13 mouse cellular contexts compared by ENCODE assay signal in genomic region chr10:39162666-39163484, GRCm38 (mm10). TPM values are rescaled to one million over a fixed set of nuclear protein-coding genes. Genes with fewer than 3 reads are reported as not detected.
DNase-seq lines count a peak whose midpoint lies in the region; ATAC-seq and TF ChIP-seq lines count a peak whose summit lies in the region.
"Had no signal": no experiment of that assay in that cellular context is flagged by ENCODE, and none has a peak within 500 bp of the region (broad histone marks: within the 10 kb centered on the region; RNA-seq: fewer than 3 reads in every experiment).

No protein-coding gene starts in this region.

- H3K4me3 ChIP-seq in hindbrain, postnatal 0 days (ENCODE audit: low read length), result no peak overlapping the region
- no peak overlapping the region for H3K4me3 ChIP-seq in hindbrain, embryonic 16.5 days (ENCODE audit: low read length)
- no peak overlapping the region for H3K4me3 ChIP-seq in embryonic facial prominence, embryonic 11.5 days (ENCODE audit: low read depth, low read length)
- H3K4me3 ChIP-seq in intestine, postnatal 0 days (ENCODE audit: low read depth, low read length), result no peak overlapping the region
- H3K4me3 ChIP-seq in liver, postnatal 0 days (ENCODE audit: low read depth, low read length), result no peak overlapping the region

- H3K27me3 ChIP-seq in hindbrain, postnatal 0 days (ENCODE audit: insufficient read depth, low read length), result no peaks in the 10 kb centered on the region
- H3K27me3 ChIP-seq in hindbrain, embryonic 16.5 days (replicated peaks; ENCODE audit: control insufficient read depth, insufficient read depth, low read length), result no peaks in the 10 kb centered on the region
- no peaks in the 10 kb centered on the region for H3K27me3 ChIP-seq in embryonic facial prominence, embryonic 11.5 days (ENCODE audit: control insufficient read depth, insufficient read depth, low read length)
- no peaks in the 10 kb centered on the region for H3K27me3 ChIP-seq in intestine, postnatal 0 days (replicated peaks; ENCODE audit: control insufficient read depth, insufficient read depth, low read length)
- 0 out of 2 replicates have a peak, but pooled peaks cover 3% of the 10 kb centered on the region for H3K27me3 ChIP-seq in liver, postnatal 0 days (ENCODE audit: insufficient read depth, low read length)

- H3K4me1 ChIP-seq in hindbrain, postnatal 0 days (ENCODE audit: insufficient read depth, low read length), result 0 out of 2 replicates have a peak, but pooled peaks cover 5% of the 10 kb centered on the region
- H3K4me1 ChIP-seq in hindbrain, embryonic 16.5 days (ENCODE audit: control insufficient read depth, insufficient read depth, low read depth, low read length), result peaks cover 18% of the 10 kb centered on the region
- H3K4me1 ChIP-seq in embryonic facial prominence, embryonic 11.5 days (ENCODE audit: control insufficient read depth, insufficient read depth, low read length), result no peaks in the 10 kb centered on the region
- H3K4me1 ChIP-seq in intestine, postnatal 0 days (replicated peaks; ENCODE audit: control insufficient read depth, insufficient read depth, low read length), result no peaks in the 10 kb centered on the region
- H3K4me1 ChIP-seq in liver, postnatal 0 days (ENCODE audit: insufficient read depth), result peaks cover 7% of the 10 kb centered on the region; the same call in 1 of the 2 replicates

- H3K36me3 ChIP-seq in hindbrain, postnatal 0 days (ENCODE audit: insufficient read depth, low read length), result no peaks in the 10 kb centered on the region
- no peaks in the 10 kb centered on the region for H3K36me3 ChIP-seq in hindbrain, embryonic 16.5 days (ENCODE audit: control insufficient read depth, insufficient read depth, low read length)
- no peaks in the 10 kb centered on the region for H3K36me3 ChIP-seq in embryonic facial prominence, embryonic 11.5 days (replicated peaks; ENCODE audit: control insufficient read depth, insufficient read depth, low read depth, low read length)
- H3K36me3 ChIP-seq in intestine, postnatal 0 days (ENCODE audit: control insufficient read depth, insufficient read depth), result no peaks in the 10 kb centered on the region
- no peaks in the 10 kb centered on the region for H3K36me3 ChIP-seq in liver, postnatal 0 days (replicated peaks; ENCODE audit: insufficient read depth, low read length)

- peak; percentile 31; the same call in 1 of the 2 replicates for TF ChIP-seq CTCF in hindbrain, postnatal 0 days (IDR thresholded peaks at IDR 0.05; ENCODE audit: low read depth)
- no peak for TF ChIP-seq CTCF in intestine, postnatal 0 days (IDR thresholded peaks at IDR 0.05; ENCODE audit: low read depth)
- no peak for TF ChIP-seq CTCF in liver, postnatal 0 days (IDR thresholded peaks at IDR 0.05; ENCODE audit: low read depth)

- WGBS in hindbrain, postnatal 0 days, result 43% methylated on average over 18 of the region's 18 CpGs
- 46% methylated on average over 18 of the region's 18 CpGs for WGBS in hindbrain, embryonic 16.5 days
- WGBS in embryonic facial prominence, embryonic 11.5 days, result 44% methylated on average over 18 of the region's 18 CpGs
- WGBS in intestine, postnatal 0 days, result 28% methylated on average over 18 of the region's 18 CpGs
- WGBS in liver, postnatal 0 days (ENCODE audit: insufficient replicate concordance), result 47% methylated on average over 18 of the region's 18 CpGs

- H3K9ac ChIP-seq in hindbrain, postnatal 0 days (replicated peaks; ENCODE audit: low read length), result no peak overlapping the region
- no peak overlapping the region for H3K9ac ChIP-seq in hindbrain, embryonic 16.5 days (ENCODE audit: low read depth, low read length)
- no peak overlapping the region for H3K9ac ChIP-seq in embryonic facial prominence, embryonic 11.5 days (replicated peaks; ENCODE audit: low read length)
- H3K9ac ChIP-seq in intestine, postnatal 0 days (ENCODE audit: low read depth, low read length), result no peak overlapping the region
- no peak overlapping the region for H3K9ac ChIP-seq in liver, postnatal 0 days (replicated peaks)

- ATAC-seq in hindbrain, postnatal 0 days, result no peak
- ATAC-seq in hindbrain, embryonic 16.5 days, result no peak
- no peak for ATAC-seq in embryonic facial prominence, embryonic 11.5 days (replicated peaks; ENCODE audit: insufficient number of reproducible peaks, low FRiP score, low TSS enrichment, low read depth)
- no peak for ATAC-seq in intestine, postnatal 0 days
- ATAC-seq in liver, postnatal 0 days, result peak; percentile 53; the same call in 1 of the 2 replicates

- intact Hi-C loops in heart, postnatal 14 days (cut with DNase I), result no loop called here

- no peaks in the 10 kb centered on the region for H3K9me3 ChIP-seq in hindbrain, postnatal 0 days (ENCODE audit: low read length)
- H3K9me3 ChIP-seq in hindbrain, embryonic 16.5 days (ENCODE audit: control insufficient read depth, low read length), result no peaks in the 10 kb centered on the region
- no peaks in the 10 kb centered on the region for H3K9me3 ChIP-seq in embryonic facial prominence, embryonic 11.5 days (replicated peaks; ENCODE audit: control insufficient read depth, low read length)
- H3K9me3 ChIP-seq in intestine, postnatal 0 days (ENCODE audit: control insufficient read depth), result no peaks in the 10 kb centered on the region
- no peaks in the 10 kb centered on the region for H3K9me3 ChIP-seq in liver, postnatal 0 days (ENCODE audit: low read length)
- H3K9me3 ChIP-seq: G1E had no signal

- H3K4me2 ChIP-seq in hindbrain, postnatal 0 days (ENCODE audit: low read depth, low read length), result no peak overlapping the region
- H3K4me2 ChIP-seq in hindbrain, embryonic 16.5 days (ENCODE audit: low read length), result no peak overlapping the region
- H3K4me2 ChIP-seq in embryonic facial prominence, embryonic 11.5 days (ENCODE audit: low read depth, low read length), result no peak overlapping the region
- peak overlapping the region; percentile 43; the same call in 1 of the 2 replicates for H3K4me2 ChIP-seq in intestine, postnatal 0 days (replicated peaks; ENCODE audit: low read depth)
- H3K4me2 ChIP-seq in liver, postnatal 0 days (ENCODE audit: low read depth, low read length), result peak overlapping the region; percentile 55

- DNase-seq in hindbrain, postnatal 0 days (ENCODE audit: low spot score), result peak; percentile 14
- peak; percentile 47 for DNase-seq in embryonic facial prominence, embryonic 11.5 days (ENCODE audit: low spot score)
- DNase-seq in liver, postnatal 0 days, result no peak
- DNase-seq in B cell, adult 2 months, result no peak
- DNase-seq in urinary bladder, adult 18-20 months (ENCODE audit: low spot score in 2 of 2), result no peak
- no peak for DNase-seq in heart, postnatal 14 days
- DNase-seq: heart, postnatal 4 days; left cerebral cortex, postnatal 4 days had no signal

- H3K27ac ChIP-seq in hindbrain, postnatal 0 days, result no peak overlapping the region; the same call in 1 of the 2 replicates
- H3K27ac ChIP-seq in hindbrain, embryonic 16.5 days (ENCODE audit: low read depth, low read length), result no peak overlapping the region
- H3K27ac ChIP-seq in embryonic facial prominence, embryonic 11.5 days (replicated peaks; ENCODE audit: low read depth, low read length), result no peak overlapping the region
- no peak overlapping the region for H3K27ac ChIP-seq in intestine, postnatal 0 days (ENCODE audit: low read depth, low read length)
- H3K27ac ChIP-seq in liver, postnatal 0 days (ENCODE audit: low read depth), result no peak overlapping the region

- no peak for TF ChIP-seq EP300 in liver, postnatal 0 days (IDR thresholded peaks at IDR 0.05; ENCODE audit: low read depth)

RNA-seq across cellular contexts. Expression of gene Ccn6, which starts 0.7 kb away (rescaled TPM):
- total RNA-seq in hindbrain, postnatal 0 days (2014; rRNA removed), result 0.65 and 2.0 TPM in 2 replicates
- 0.35 and 0.49 TPM in 2 replicates for polyA plus RNA-seq in hindbrain, postnatal 0 days (2015; fragmentation: Nextera tagmentation; extraction: Ambion mirVana)
- 0.61 and 0.69 TPM in 2 replicates for polyA plus RNA-seq in hindbrain, embryonic 16.5 days (2015; fragmentation: Nextera tagmentation; extraction: Ambion mirVana)
- 0.31 TPM in 1 of 2 replicates, not detected in the other for polyA plus RNA-seq in embryonic facial prominence, embryonic 11.5 days (2014; fragmentation: Nextera tagmentation; extraction: Ambion mirVana)
- not detected in 2 replicates for polyA plus RNA-seq in intestine, postnatal 0 days (2015; fragmentation: Nextera tagmentation; extraction: Ambion mirVana)
- not detected in 2 replicates for polyA plus RNA-seq in liver, postnatal 0 days (2015; fragmentation: Nextera tagmentation; extraction: Ambion mirVana)
- total RNA-seq in heart, postnatal 14 days (2021), result under 1 TPM in 1 of 2 experiments, not detected in 1; 0.19 TPM
- total RNA-seq: G1E; heart, postnatal 4 days; neutrophil, adult 5-6 weeks had no signal
- polyA plus RNA-seq: G1E; testis, adult 2 months had no signal

RNA-seq across cellular contexts. Expression of gene Tube1, which starts 29.1 kb away (rescaled TPM):
- total RNA-seq in hindbrain, postnatal 0 days (2014; rRNA removed), result 3.3 and 3.8 TPM in 2 replicates
- polyA plus RNA-seq in hindbrain, postnatal 0 days (2015; fragmentation: Nextera tagmentation; extraction: Ambion mirVana), result 3.6 and 3.7 TPM in 2 replicates
- 6.8 and 7.2 TPM in 2 replicates for polyA plus RNA-seq in hindbrain, embryonic 16.5 days (2015; fragmentation: Nextera tagmentation; extraction: Ambion mirVana)
- 24.4 and 26.2 TPM in 2 replicates for polyA plus RNA-seq in embryonic facial prominence, embryonic 11.5 days (2014; fragmentation: Nextera tagmentation; extraction: Ambion mirVana)
- 2.1 and 3.0 TPM in 2 replicates for polyA plus RNA-seq in intestine, postnatal 0 days (2015; fragmentation: Nextera tagmentation; extraction: Ambion mirVana)
- 2.1 and 2.2 TPM in 2 replicates for polyA plus RNA-seq in liver, postnatal 0 days (2015; fragmentation: Nextera tagmentation; extraction: Ambion mirVana)
- total RNA-seq in heart, postnatal 14 days (2021), result 1 to 10 TPM; 1.6 to 3.4 TPM

RNA-seq across cellular contexts. Expression of gene Fam229b, which starts 29.2 kb away (rescaled TPM):
- 18.0 and 22.8 TPM in 2 replicates for total RNA-seq in hindbrain, postnatal 0 days (2014; rRNA removed)
- polyA plus RNA-seq in hindbrain, postnatal 0 days (2015; fragmentation: Nextera tagmentation; extraction: Ambion mirVana), result 43.8 and 45.9 TPM in 2 replicates
- 28.3 and 34.2 TPM in 2 replicates for polyA plus RNA-seq in hindbrain, embryonic 16.5 days (2015; fragmentation: Nextera tagmentation; extraction: Ambion mirVana)
- 12.4 and 15.5 TPM in 2 replicates for polyA plus RNA-seq in embryonic facial prominence, embryonic 11.5 days (2014; fragmentation: Nextera tagmentation; extraction: Ambion mirVana)
- 2.6 and 3.7 TPM in 2 replicates for polyA plus RNA-seq in intestine, postnatal 0 days (2015; fragmentation: Nextera tagmentation; extraction: Ambion mirVana)
- 1.3 and 1.9 TPM in 2 replicates for polyA plus RNA-seq in liver, postnatal 0 days (2015; fragmentation: Nextera tagmentation; extraction: Ambion mirVana)
- total RNA-seq in heart, postnatal 14 days (2021), result 1 to 10 TPM; 3.5 to 5.9 TPM

Comparison
In these comparisons a context has a peak if more than half of its experiments do, and no peak if none do; other contexts are left out.
1. DNase-seq: peak in hindbrain, postnatal 0 days (single experiment) and embryonic facial prominence, embryonic 11.5 days (single experiment); none in liver, postnatal 0 days (single experiment), B cell, adult 2 months (0 of 2), urinary bladder, adult 18-20 months (0 of 2) and heart, postnatal 14 days (0 of 2).
2. H3K4me2 ChIP-seq: peak in intestine, postnatal 0 days (single experiment) and liver, postnatal 0 days (single experiment); none in hindbrain, postnatal 0 days (single experiment), hindbrain, embryonic 16.5 days (single experiment) and embryonic facial prominence, embryonic 11.5 days (single experiment).